Mouse (Mus musculus) stomach, postnatal 0 days (tissue): ENCODE data around the gene Hemk1.
A peak's percentile ranks its signal among the peaks of the same experiment; 100 is the strongest.

Experiments
- CTCF ChIP-seq: IDR thresholded peaks from 2 replicates; pipeline ENCODE4 v1.5.1; 2016; ENCODE audit warnings: antibody characterized with exemption, low read depth, mild to moderate bottlenecking, moderate library complexity
- EP300 ChIP-seq: optimal IDR thresholded peaks from 2 replicates; pipeline ENCODE3; 2016; ENCODE audit warnings: antibody characterized with exemption

DNA sequence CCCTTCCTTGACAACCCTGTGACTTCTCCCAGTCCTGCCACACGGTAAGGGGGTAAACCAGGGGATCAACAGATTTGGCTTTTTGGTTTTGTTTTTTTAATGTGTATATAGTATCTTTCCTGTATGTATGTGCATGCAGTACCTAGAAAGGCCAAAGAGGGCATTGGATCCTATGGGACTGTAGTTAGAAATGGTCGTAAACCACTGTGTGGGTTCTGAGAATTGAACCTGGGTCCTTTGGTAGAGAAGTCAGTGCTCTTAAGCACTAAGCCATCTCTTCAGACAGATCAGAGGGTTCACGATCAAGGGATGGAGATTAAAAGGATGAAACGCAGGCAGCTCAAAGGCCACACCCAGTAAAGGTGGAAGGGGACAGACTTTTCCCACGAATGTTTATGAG, 3.1 kb downstream of the Hemk1 start:
- TF ChIP-seq CTCF (peak; percentile 45), EP300 (no peak)
